Mouse (Mus musculus) CH12.LX (cell line): ENCODE measurements around the gene Cbfa2t3. TPM values are rescaled to one million over a fixed set of nuclear protein-coding genes. Genes with fewer than 3 reads are reported as not detected.

Experiments
- DNase-seq: peaks from one replicate; pipeline ENCODE4 v3.0.0-alpha.2; 2013; ENCODE audit errors: extremely low read depth
- H3K27ac ChIP-seq: 2 replicates; pipeline ENCODE4 v1.5.1; 2012; ENCODE audit warnings: low read depth, mild to moderate bottlenecking, control low read depth, moderate library complexity; ENCODE audit not compliant: insufficient read depth
- H3K27me3 ChIP-seq: replicated peaks from 2 replicates; pipeline ENCODE3; 2012; ENCODE audit warnings: inconsistent platforms
- H3K36me3 ChIP-seq, 2 experiments: replicated peaks in 1 of 2; 2 replicates each; pipeline versions ENCODE3 to v1.6.1; 2012; ENCODE audit warnings: inconsistent platforms in 1 of 2, low read length in 1 of 2, mild to moderate bottlenecking in 1 of 2, mixed read lengths in 1 of 2, moderate library complexity in 1 of 2; ENCODE audit not compliant: control insufficient read depth in 1 of 2, insufficient read depth in 1 of 2
- H3K4me1 ChIP-seq, 2 experiments: 2 replicates each; pipeline ENCODE4 v1.6.1; 2012; ENCODE audit warnings: inconsistent platforms in 1 of 2, moderate library complexity in 1 of 2; ENCODE audit not compliant: insufficient read depth in 2 of 2, control insufficient read depth in 1 of 2
- H3K4me2 ChIP-seq: 2 replicates; pipeline ENCODE4 v1.6.1; 2012; ENCODE audit warnings: low read depth, mild to moderate bottlenecking, control low read depth; ENCODE audit not compliant: poor library complexity, insufficient read depth, severe bottlenecking
- H3K4me3 ChIP-seq, 3 experiments: fragments of 150-350 bp in 1 of 3; sonication (generic) in 1 of 3; replicated peaks in 1 of 3; 2 replicates each; pipeline versions ENCODE3 to v1.5.1; 2011 to 2012; ENCODE audit warnings: low read depth in 2 of 3, low read length in 2 of 3, mild to moderate bottlenecking in 2 of 3, moderate library complexity in 2 of 3, control low read depth in 1 of 3, improper control_type of control experiment in 1 of 3, inconsistent platforms in 1 of 3, mixed read lengths in 1 of 3; ENCODE audit not compliant: poor library complexity in 1 of 3
- H3K79me2 ChIP-seq: replicated peaks from 2 replicates; pipeline ENCODE4 v1.6.1; 2012; ENCODE audit warnings: mild to moderate bottlenecking, moderate library complexity; ENCODE audit not compliant: control insufficient read depth, poor library complexity, insufficient read depth, severe bottlenecking; ENCODE audit errors: extremely low read depth
- H3K9ac ChIP-seq: 2 replicates; pipeline ENCODE4 v1.6.1; 2012; ENCODE audit warnings: low read depth, mild to moderate bottlenecking, control low read depth, moderate library complexity; ENCODE audit not compliant: insufficient read depth
- H3K9me3 ChIP-seq: replicated peaks from 2 replicates; pipeline ENCODE3; 2012; ENCODE audit warnings: low read length, inconsistent platforms, mixed read lengths
- BHLHE40 ChIP-seq: IDR thresholded peaks from 2 replicates; pipeline ENCODE4 v1.6.1; 2011; ENCODE audit warnings: mild to moderate bottlenecking, low read depth, low read length, improper control_type of control experiment
- E2F4 ChIP-seq: IDR thresholded peaks from 2 replicates; pipeline ENCODE4 v1.6.1; 2011; ENCODE audit warnings: low read depth, low read length, improper control_type of control experiment; ENCODE audit not compliant: insufficient replicate concordance
- EP300 ChIP-seq: IDR thresholded peaks from 2 replicates; pipeline ENCODE4 v1.6.1; 2011; ENCODE audit warnings: low read length, improper control_type of control experiment
- GABPA ChIP-seq: IDR thresholded peaks from 2 replicates; pipeline ENCODE4 v1.6.1; 2012; ENCODE audit warnings: low read depth, low read length, improper control_type of control experiment, inconsistent platforms; ENCODE audit not compliant: insufficient replicate concordance
- JUND ChIP-seq: conservative IDR thresholded peaks from 2 replicates; pipeline ENCODE4 v1.6.1; 2011; ENCODE audit warnings: low read depth, low read length, improper control_type of control experiment
- KAT2A ChIP-seq: IDR thresholded peaks from 2 replicates; pipeline ENCODE4 v1.6.1; 2012; ENCODE audit warnings: low read length, improper control_type of control experiment, inconsistent platforms; ENCODE audit not compliant: insufficient replicate concordance
- MAFK ChIP-seq: IDR thresholded peaks from 2 replicates; pipeline ENCODE4 v1.6.1; 2011; ENCODE audit warnings: low read length, improper control_type of control experiment; ENCODE audit not compliant: insufficient replicate concordance
- MXI1 ChIP-seq: IDR thresholded peaks from 2 replicates; pipeline ENCODE4 v1.6.1; 2011; ENCODE audit warnings: mild to moderate bottlenecking, low read depth, low read length, improper control_type of control experiment
- PAX5 ChIP-seq: IDR thresholded peaks from 2 replicates; pipeline ENCODE4 v1.6.1; 2012; ENCODE audit warnings: low read length, inconsistent platforms, mixed read lengths
- POLR2AphosphoS2 ChIP-seq: IDR thresholded peaks from 2 replicates; pipeline ENCODE4 v1.6.1; 2011; ENCODE audit warnings: low read depth, low read length, improper control_type of control experiment
- RAD21 ChIP-seq: IDR thresholded peaks from 2 replicates; pipeline ENCODE4 v1.6.1; 2011; ENCODE audit warnings: low read depth, mild to moderate bottlenecking, low read length, improper control_type of control experiment, moderate library complexity
- TBP ChIP-seq: conservative IDR thresholded peaks from 2 replicates; pipeline ENCODE4 v1.6.1; 2011; ENCODE audit warnings: low read depth, low read length, improper control_type of control experiment
- TCF12 ChIP-seq: IDR thresholded peaks from 2 replicates; pipeline ENCODE4 v1.6.1; 2014; ENCODE audit warnings: low read depth, mild to moderate bottlenecking, inconsistent platforms, low read length, improper control_type of control experiment
- UBTF ChIP-seq: IDR thresholded peaks from 2 replicates; pipeline ENCODE4 v1.6.1; 2012; ENCODE audit warnings: low read depth, mild to moderate bottlenecking, inconsistent platforms, low read length, improper control_type of control experiment, moderate library complexity
- USF2 ChIP-seq: conservative IDR thresholded peaks from 2 replicates; pipeline ENCODE4 v1.6.1; 2011; ENCODE audit warnings: low read depth, low read length, improper control_type of control experiment
- ZC3H11A ChIP-seq: IDR thresholded peaks from 2 replicates; pipeline ENCODE4 v1.6.1; 2012; ENCODE audit warnings: low read depth, mild to moderate bottlenecking, inconsistent platforms, low read length, improper control_type of control experiment
- dilution Hi-C: fragments of 300-500 bp; cut with MboI; formaldehyde crosslinking; loops from 2 replicates; pipeline ENCODE4 v1.14.3; 2020; ENCODE audit warnings: low sequenced_read_pairs; ENCODE audit not compliant: extremely low pct_unique_long_range_greater_than_20kb, extremely low pct_ligation_motif_present
- in situ Hi-C: fragments of 300-500 bp; cut with MboI; formaldehyde crosslinking; loops from 3 replicates; pipeline ENCODE4 v1.14.3; 2019; ENCODE audit warnings: low sequenced_read_pairs, low pct_ligation_motif_present, low pct_unique_long_range_greater_than_20kb, mixed read lengths
- polyA plus RNA-seq: library from polyadenylated mRNA; unstranded; fragments of >175 nt; gene quantifications from 2 replicates; pipeline ENCODE4 v1.2.1, GENCODE M21; 2012; ENCODE audit warnings: low read depth; ENCODE audit not compliant: insufficient read length
- total RNA-seq, 2 experiments: library from RNA; depleted of rRNA; stranded (reverse); fragments of 300-350 nt in 1 of 2; fragments of >200 nt in 1 of 2; gene quantifications; 2 replicates each; pipeline ENCODE4 v1.2.3; 2012 to 2014

Gene Cbfa2t3
- total and polyA plus RNA-seq, 3 experiments = 0.47 to 22.6 (median 2.1) TPM

- H3K36me3 ChIP-seq = peaks cover 54 to 76% of the 10 kb centered on the region in 2 experiments
- H3K9me3 ChIP-seq = no peaks in the 10 kb centered on the region
- H3K4me3 ChIP-seq = no peak overlapping the region
- H3K27me3 ChIP-seq = no peaks in the 10 kb centered on the region
- H3K79me2 ChIP-seq = no peaks in the 10 kb centered on the region
- no peak for DNase-seq
- H3K9ac ChIP-seq = no peak overlapping the region
- dilution Hi-C loops = no loop called here
- TF ChIP-seq GABPA (no peak), EP300 (no peak), BHLHE40 (no peak), MAFK (no peak), JUND (no peak), MXI1 (no peak)
- peaks cover 10 to 17% of the 10 kb centered on the region in 2 experiments for H3K4me1 ChIP-seq
- H3K27ac ChIP-seq = no peak overlapping the region
- in situ Hi-C loops = no loop called here
- no peak overlapping the region for H3K4me2 ChIP-seq
These were observed 68.2 kb downstream of the Cbfa2t3 start for GRCm38 (mm10) chr8:122630696-122631095.

GRCm38 (mm10) chr8:122629388-122629787 is 69.5 kb downstream of the Cbfa2t3 start:
- no peak for DNase-seq
- H3K27me3 ChIP-seq = no peaks in the 10 kb centered on the region
- in situ Hi-C loops (no loop called here), dilution Hi-C loops (no loop called here)
- no peak overlapping the region for H3K9ac ChIP-seq
- H3K36me3 ChIP-seq = peaks cover 41 to 63% of the 10 kb centered on the region in 2 experiments
- peaks cover 10 to 26% of the 10 kb centered on the region in 2 experiments for H3K4me1 ChIP-seq
- TF ChIP-seq USF2 = no peak
- no peak for TF ChIP-seq RAD21
- no peak for TF ChIP-seq ZC3H11A
- no peak for TF ChIP-seq BHLHE40
- TF ChIP-seq PAX5 = no peak
- TF ChIP-seq TBP = no peak
- no peak for TF ChIP-seq UBTF
- no peak for TF ChIP-seq POLR2AphosphoS2
- H3K4me3 ChIP-seq = no peak overlapping the region
- H3K79me2 ChIP-seq = no peaks in the 10 kb centered on the region
- no peak overlapping the region for H3K4me2 ChIP-seq
- no peak overlapping the region for H3K27ac ChIP-seq
- no peaks in the 10 kb centered on the region for H3K9me3 ChIP-seq

DNA sequence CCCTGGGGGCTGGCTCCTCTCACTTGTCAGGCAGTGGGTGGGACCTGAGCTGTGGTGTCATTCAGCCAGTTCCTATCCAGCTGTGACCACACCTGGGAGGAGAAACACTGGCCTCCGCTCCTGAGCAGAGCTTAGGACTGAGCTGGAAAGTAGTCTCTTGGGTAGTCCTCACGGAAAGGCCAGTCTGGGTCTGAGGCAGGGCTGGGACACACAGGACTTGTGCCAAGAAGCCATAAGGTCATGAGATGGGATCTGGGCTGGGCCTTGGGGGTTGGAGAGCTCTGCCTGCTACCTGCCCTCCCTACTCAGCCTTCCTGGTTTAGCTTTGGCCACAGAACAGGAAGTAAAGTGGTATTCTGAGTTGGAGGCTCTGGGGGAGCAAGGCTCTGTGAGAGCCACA is 72.0 kb downstream of the Cbfa2t3 start:
- no peaks in the 10 kb centered on the region for H3K9me3 ChIP-seq
- H3K4me2 ChIP-seq = no peak overlapping the region
- H3K27me3 ChIP-seq = no peaks in the 10 kb centered on the region
- in situ Hi-C loops = no loop called here
- peaks cover 24 to 41% of the 10 kb centered on the region in 2 experiments for H3K36me3 ChIP-seq
- DNase-seq = peak; percentile 35
- TF ChIP-seq E2F4 = no peak
- no peak for TF ChIP-seq KAT2A
- TF ChIP-seq TCF12 = peak; percentile 13; the same call in 1 of the 2 replicates
- H3K4me3 ChIP-seq = no peak overlapping the region
- dilution Hi-C loops = no loop called here
- H3K9ac ChIP-seq = no peak overlapping the region
- H3K27ac ChIP-seq = no peak overlapping the region
- peaks cover 10 to 36% of the 10 kb centered on the region in 2 experiments for H3K4me1 ChIP-seq
- no peaks in the 10 kb centered on the region for H3K79me2 ChIP-seq
